Mouse (Mus musculus) brain, adult 2 months (tissue): ENCODE measurements around the gene Arl13b.

Experiments
- DNase-seq: peaks from one replicate; pipeline ENCODE4 v3.0.0; 2011; ENCODE audit warnings: low read depth, low spot score

Gene Arl13b

GRCm38 (mm10) chr16:62846498-62847312, at the start of gene Arl13b:
Gene Arl13b (minus strand): TSS chr16:62847040.
- DNase-seq: peak; percentile 99

- DNase-seq: no peak
Observed at GRCm38 (mm10) chr16:62895824-62896223, 49.0 kb upstream of the Arl13b start.

DNA sequence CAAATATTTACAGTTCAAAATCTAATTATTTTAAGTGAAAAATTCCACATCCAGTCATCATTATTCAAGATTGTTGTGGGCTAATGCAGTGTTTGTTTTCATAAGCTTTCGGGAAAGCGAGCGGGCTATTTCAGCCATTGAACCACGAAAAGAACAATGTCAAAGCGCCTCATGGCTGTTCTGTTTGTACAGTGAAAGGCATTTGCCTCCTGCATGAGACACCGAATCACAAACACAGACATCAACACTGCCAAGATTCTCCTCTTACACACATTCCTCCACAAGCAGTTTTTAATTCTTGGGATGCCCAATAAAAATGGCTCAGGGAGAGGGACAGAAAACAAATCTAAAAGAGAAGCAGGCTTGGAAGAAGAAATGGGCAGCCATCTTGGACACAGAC, 27.2 kb upstream of the Arl13b start:
- DNase-seq: no peak

DNA sequence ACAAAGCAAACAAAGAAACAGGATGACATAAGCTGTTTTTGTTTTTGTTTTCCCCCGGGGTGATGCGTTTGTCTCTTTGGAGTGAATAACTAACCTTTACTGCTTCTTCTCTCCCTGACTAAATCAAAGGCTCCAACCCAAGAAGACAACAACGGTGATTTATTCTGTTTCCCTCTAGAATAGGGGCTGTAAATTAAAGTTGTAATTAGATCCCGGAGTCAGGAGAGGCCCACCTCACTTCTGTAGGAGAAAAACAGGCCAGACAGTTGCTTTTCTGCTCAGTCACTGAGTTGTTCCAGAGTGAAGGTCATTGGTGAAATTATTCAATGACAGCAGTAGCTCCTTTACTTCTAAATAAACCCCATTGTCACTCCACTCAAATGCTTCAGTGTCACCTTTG, 26.3 kb upstream of the Arl13b start:
- no peak for DNase-seq

GRCm38 (mm10) chr16:62872688-62873117, 25.9 kb upstream of the Arl13b start:
- DNase-seq: no peak

DNA sequence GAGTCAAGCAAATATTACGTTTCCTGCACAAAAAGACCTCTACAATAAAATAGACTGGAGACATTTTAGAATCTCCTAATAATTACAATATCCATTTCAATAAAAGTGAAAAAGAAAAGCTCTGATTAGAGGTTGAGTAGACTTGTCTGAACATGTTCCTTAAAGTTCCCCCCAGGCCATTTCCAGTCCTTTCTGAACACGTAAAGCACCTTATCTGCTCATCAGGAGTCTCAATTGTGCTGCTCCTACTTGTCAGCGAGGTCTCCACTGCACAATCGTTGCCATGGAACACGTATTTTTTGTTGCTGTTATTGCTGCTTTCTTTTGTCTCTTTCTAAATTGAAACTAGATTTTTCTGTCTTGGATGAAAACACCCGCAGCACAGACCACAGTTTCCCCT, 14.6 kb upstream of the Arl13b start:
- no peak for DNase-seq

GRCm38 (mm10) chr16:62860140-62860539, 13.3 kb upstream of the Arl13b start:
- DNase-seq: peak; percentile 49

GRCm38 (mm10) chr16:62858018-62858417, 11.2 kb upstream of the Arl13b start:
- peak; percentile 53 for DNase-seq

DNA sequence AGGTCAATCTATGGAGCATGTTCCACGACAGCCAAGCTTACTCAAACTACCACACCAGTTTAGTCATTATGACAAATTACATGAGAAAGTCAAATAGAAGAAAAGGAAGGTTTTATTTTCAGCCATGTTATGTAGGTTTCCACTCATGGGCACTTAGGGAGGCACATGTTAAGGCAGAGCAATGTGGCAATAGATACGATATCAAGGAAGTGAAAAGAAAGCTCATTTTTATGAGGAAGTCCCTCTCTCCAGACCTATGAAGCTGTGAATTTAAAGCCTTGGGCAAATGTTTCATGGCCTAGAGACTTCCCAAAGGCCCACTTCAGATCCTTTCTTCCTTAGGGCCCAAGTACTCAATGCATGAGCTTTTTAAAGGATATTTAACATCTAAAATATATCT, 10.7 kb upstream of the Arl13b start:
- DNase-seq: no peak

DNA sequence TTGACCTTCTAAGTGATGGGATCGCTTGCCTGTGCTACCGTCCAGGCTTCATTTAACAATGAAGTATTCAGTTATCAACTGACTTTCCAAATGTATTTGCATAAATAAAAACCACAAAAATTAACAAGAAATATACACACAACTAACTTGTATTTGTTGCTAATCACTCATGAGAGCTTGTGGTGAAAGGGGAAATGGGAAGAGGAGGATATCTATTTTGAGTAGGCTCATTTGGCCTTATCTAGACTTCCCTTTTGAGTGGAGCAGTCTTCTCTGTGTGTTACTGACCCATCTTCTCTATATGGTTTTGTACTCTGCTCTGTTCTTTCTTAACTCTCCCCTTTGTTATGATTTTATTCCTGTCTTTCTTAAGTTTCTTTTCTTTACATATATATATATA, 9.4 kb upstream of the Arl13b start:
- DNase-seq: no peak

DNA sequence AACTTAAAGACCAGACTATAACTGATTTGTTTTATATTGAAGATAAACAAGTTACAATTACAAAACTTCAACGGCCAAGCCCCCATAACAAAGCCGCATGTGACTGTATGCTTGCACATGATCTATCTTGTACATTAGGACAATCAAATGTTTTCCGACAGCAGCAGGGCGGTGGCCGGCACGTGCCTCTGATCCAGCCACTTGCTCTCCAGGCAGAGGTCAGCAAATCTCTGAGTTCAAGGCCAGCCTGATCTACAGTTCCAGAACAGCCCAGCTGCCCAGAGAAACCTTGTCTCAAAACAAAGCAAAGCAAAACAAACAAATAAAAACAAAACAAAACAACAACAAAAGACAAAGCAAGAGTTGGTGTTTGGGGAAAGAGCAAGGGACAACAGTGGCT, 8.5 kb upstream of the Arl13b start:
- DNase-seq: no peak

DNA sequence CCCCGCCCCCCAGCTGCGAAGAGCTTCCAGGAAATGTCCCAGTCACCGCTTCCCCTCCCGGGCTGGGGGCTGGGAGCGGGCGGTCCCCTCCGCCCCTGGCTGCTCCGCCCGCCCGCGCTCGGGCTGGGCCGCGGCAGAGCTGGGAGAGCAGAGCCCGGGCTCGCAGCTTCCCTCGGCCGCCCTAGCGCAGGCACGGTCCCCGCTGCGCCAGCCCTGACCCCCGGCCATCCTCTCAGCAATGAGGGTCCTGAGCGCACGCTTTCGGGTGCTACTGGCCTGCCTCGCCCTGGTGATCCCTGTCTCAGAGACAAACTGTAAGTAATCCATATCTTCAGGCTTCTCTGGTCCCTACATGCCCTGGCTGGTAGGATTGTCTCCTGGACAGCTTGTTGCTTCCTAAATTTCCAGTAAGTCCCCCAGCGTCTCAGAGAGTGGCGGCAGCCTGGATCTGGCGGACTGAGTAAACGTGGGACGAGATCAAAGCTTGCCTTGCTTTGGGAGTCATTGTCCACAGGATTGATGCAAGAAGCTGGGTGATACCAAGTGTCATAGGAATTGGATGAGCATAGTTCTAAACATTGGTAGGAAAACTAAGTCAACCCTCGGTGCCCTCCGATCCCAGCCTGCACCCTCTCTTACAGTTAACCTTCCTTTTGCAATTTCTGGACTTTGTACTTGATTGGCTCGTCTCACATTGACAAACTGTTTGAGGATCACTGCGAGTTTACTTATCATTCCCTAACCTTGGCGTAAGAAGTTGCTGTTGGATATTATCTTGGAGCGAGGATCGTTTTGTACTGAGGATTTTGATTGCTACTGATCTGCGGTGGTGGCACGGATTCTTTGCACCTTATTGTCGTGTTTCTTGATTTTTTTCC, 7.6 kb upstream of the Arl13b start, which contains the start of gene Pros1:
Pros1 (plus strand) TSS at position 117 of the 878 bp plus-strand sequence.
- DNase-seq: peak; percentile 49

DNA sequence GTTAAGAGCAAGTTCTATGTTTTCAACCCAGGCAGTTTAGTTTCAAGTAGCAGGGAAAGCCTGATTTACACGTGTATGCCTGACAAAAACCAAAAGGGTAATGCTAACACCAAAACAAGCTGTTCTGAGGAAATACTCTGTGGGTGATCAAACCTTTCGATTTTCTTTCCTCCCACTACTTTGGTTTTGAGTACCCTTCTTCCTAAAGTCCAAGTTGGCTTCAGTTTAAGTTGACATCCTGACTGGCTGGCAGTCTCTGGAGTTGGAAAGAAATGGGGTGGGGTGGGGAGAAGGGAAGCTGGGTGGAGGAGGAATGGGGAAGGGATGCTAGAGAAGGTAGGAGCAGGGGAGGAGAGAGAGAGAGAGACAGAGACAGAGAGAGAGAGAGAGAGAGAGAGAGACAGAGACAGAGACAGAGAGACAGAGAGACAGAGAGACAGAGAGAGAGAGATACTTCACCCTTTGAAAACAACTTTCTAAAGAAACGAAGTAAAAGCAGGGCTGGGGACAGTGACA, 6.8 kb upstream of the Arl13b start:
- DNase-seq: no peak

- no peak for DNase-seq
Observed at GRCm38 (mm10) chr16:62852464-62853252, 5.8 kb upstream of the Arl13b start.

DNA sequence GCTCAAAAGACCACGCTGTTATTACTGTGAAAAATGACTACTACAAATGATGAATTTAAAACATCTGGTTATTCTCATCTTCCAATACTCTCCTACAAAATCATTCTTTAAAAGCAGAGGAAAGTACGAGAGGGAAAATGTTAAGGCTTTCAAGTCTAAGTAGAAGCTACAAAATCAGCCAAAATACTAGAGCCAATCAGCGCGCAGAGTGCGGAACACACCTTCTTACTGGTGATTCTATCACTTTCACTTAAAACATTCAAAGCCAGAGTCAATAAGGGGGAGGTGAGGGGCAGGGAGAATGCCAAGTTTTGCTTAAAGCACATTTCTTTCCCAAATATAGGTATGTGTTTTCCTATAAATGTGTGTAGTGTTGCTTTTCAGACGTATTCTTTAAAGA, 1.5 kb downstream of the Arl13b start:
- DNase-seq: peak; percentile 24

GRCm38 (mm10) chr16:62834016-62834735, 12.7 kb downstream of the Arl13b start:
- no peak for DNase-seq

- peak; percentile 62 for DNase-seq
Observed at GRCm38 (mm10) chr16:62832481-62832880, 14.4 kb downstream of the Arl13b start.

DNA sequence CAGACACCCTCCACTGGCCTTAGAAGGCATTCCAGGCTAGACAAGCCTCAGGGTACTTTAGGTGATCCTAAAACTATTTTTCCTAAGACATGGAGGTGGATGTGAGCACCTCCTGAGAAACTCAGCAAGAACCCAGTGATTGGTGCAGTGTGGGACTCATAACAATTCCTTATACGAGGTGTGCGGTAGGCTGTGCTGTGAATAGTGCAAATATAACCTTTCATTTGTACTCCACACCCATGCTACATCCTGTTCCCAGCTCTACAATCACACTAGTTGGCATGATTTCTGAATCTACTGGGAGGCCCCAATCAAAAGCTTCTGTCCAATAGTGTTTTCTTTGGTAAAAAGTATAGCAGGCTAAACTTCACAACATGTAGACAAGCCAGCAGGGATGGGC, 14.8 kb downstream of the Arl13b start:
- DNase-seq: no peak

DNA sequence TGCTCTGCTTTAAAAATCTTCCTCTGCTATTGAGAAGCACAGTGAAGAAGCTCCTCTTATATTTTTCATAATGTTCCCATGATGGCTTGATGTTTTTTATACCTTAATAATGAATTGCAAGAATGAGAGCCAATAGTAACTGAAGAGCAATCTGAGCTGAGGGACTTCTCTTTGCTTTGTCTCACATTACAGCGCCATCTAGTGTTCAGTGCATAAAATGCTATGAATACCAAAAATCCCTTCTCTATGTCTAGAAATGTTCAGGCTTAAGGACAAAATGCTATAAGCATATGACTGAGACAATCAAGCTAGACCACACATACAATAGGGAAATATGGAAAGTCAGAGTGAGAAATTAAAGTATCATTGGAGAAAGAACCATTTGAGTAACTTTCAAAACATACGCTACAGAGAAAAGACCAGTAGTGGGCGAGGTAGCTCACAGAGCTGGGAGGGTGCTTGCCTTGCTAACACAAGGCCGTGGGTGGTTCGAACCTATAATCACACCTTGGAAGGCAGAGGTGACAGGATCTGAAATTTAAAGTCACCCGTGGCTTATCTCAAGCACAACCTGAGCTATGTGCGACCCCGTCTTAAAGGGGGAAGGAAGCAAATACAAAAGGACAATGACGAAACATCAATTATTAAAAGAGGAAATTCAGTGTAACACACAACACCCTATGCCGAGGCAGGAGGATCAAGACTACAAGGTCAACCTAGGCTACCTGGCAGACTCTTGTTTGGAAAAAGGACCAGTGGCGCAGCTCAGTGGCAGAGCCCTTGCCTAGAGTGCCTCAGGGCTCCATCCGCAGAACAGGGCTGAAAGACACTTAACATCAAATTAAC, 20.5 kb downstream of the Arl13b start:
- peak; percentile 74 for DNase-seq

DNA sequence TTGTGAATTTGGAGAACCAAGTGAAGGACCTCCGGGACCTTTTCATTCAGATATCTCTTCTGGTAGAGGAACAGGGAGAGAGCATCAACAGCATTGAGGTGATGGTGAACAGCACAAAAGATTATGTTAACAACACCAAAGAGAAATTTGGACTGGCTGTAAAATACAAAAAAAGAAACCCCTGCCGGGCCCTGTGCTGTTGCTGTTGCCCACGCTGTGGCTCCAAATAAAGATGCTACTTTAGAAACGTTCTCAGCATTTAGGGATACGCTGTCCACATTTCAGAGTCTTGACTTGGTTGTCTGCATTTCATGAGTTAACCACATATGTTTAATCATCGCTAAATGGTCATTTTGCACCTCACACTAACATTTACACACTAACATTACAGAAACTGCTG, 24.4 kb downstream of the Arl13b start:
- no peak for DNase-seq
